Mouse (Mus musculus) MEL (cell line): Measurements from ENCODE around the gene Ccl6. TPM values are rescaled to one million over a fixed set of nuclear protein-coding genes. Genes with fewer than 3 reads are reported as not detected.

Experiments used
- DNase-seq: peaks from one replicate; pipeline ENCODE4 v3.0.0; 2011; ENCODE audit warnings: low read depth, low spot score
- H3K27ac ChIP-seq: 2 replicates; pipeline ENCODE4 v1.5.1; 2012; ENCODE audit warnings: low read depth, mild to moderate bottlenecking, control low read depth, low read length, moderate library complexity; ENCODE audit not compliant: control insufficient read depth
- H3K27me3 ChIP-seq, 2 experiments: fragments of 150-350 bp in 1 of 2; sonication (generic) in 1 of 2; 2 replicates each; pipeline ENCODE4 v1.6.1; 2012; ENCODE audit warnings: low read length in 2 of 2, mild to moderate bottlenecking in 2 of 2, improper control_type of control experiment in 1 of 2, moderate library complexity in 1 of 2; ENCODE audit not compliant: insufficient read depth in 2 of 2, control insufficient read depth in 1 of 2
- H3K36me3 ChIP-seq, 2 experiments: 2 replicates each; pipeline ENCODE4 v1.6.1; 2012 to 2014; ENCODE audit warnings: low read length in 2 of 2, improper control_type of control experiment in 1 of 2, inconsistent platforms in 1 of 2, mild to moderate bottlenecking in 1 of 2; ENCODE audit not compliant: insufficient read depth in 2 of 2, control insufficient read depth in 1 of 2
- H3K4me1 ChIP-seq, 2 experiments: fragments of 150-350 bp in 1 of 2; sonication (generic) in 1 of 2; 2 replicates each; pipeline ENCODE4 v1.6.1; 2012; ENCODE audit warnings: low read length in 2 of 2, improper control_type of control experiment in 1 of 2, mild to moderate bottlenecking in 1 of 2; ENCODE audit not compliant: insufficient read depth in 2 of 2, control insufficient read depth in 1 of 2
- H3K4me3 ChIP-seq, 2 experiments: fragments of 150-350 bp in 1 of 2; sonication (generic) in 1 of 2; 2 replicates each; pipeline ENCODE4 v1.5.1; 2012; ENCODE audit warnings: low read depth in 2 of 2, low read length in 2 of 2, mild to moderate bottlenecking in 2 of 2, moderate library complexity in 2 of 2, control low read depth in 1 of 2, improper control_type of control experiment in 1 of 2; ENCODE audit not compliant: control insufficient read depth in 1 of 2, insufficient read depth in 1 of 2
- H3K79me2 ChIP-seq: 2 replicates; pipeline ENCODE4 v1.6.1; 2012; ENCODE audit warnings: mild to moderate bottlenecking, low read length, moderate library complexity; ENCODE audit not compliant: control insufficient read depth, poor library complexity, insufficient read depth
- H3K9ac ChIP-seq: 2 replicates; pipeline ENCODE4 v1.6.1; 2012; ENCODE audit warnings: low read depth, mild to moderate bottlenecking, control low read depth, low read length, moderate library complexity; ENCODE audit not compliant: control insufficient read depth, poor library complexity, severe bottlenecking
- H3K9me3 ChIP-seq: fragments of 150-350 bp; sonication (generic); replicated peaks from 2 replicates; pipeline ENCODE4 v1.6.1; 2012; ENCODE audit warnings: mild to moderate bottlenecking, low read length, improper control_type of control experiment, moderate library complexity; ENCODE audit not compliant: insufficient read depth
- BHLHE40 ChIP-seq: IDR thresholded peaks from 2 replicates; pipeline ENCODE4 v1.6.1; 2012; ENCODE audit warnings: low read depth, mild to moderate bottlenecking, inconsistent platforms, low read length, improper control_type of control experiment, borderline replicate concordance
- CHD1 ChIP-seq: IDR thresholded peaks from 2 replicates; pipeline ENCODE4 v1.6.1; 2012; ENCODE audit warnings: low read depth, mild to moderate bottlenecking, inconsistent platforms, low read length, improper control_type of control experiment
- CTCF ChIP-seq, 3 experiments: IDR thresholded peaks in 2 of 3; conservative IDR thresholded peaks in 1 of 3; 2 replicates each; pipeline ENCODE4 v1.5.1; 2011 to 2012; ENCODE audit warnings: low read length in 3 of 3, low read depth in 2 of 3, mild to moderate bottlenecking in 2 of 3, improper control_type of control experiment in 1 of 3, inconsistent platforms in 1 of 3, mixed read lengths in 1 of 3, moderate library complexity in 1 of 3; ENCODE audit not compliant: control insufficient read depth in 1 of 3, insufficient read depth in 1 of 3, poor library complexity in 1 of 3, severe bottlenecking in 1 of 3
- ETS1 ChIP-seq: IDR thresholded peaks from 2 replicates; pipeline ENCODE4 v1.6.1; 2012; ENCODE audit warnings: low read depth, mild to moderate bottlenecking, inconsistent platforms, low read length, improper control_type of control experiment, moderate library complexity
- KAT2A ChIP-seq: conservative IDR thresholded peaks from 2 replicates; pipeline ENCODE4 v1.6.1; 2012; ENCODE audit warnings: low read depth, low read length, improper control_type of control experiment, inconsistent platforms
- MAZ ChIP-seq: IDR thresholded peaks from 2 replicates; pipeline ENCODE4 v1.6.1; 2012; ENCODE audit warnings: low read depth, mild to moderate bottlenecking, inconsistent platforms, low read length, improper control_type of control experiment
- MEF2A ChIP-seq: IDR thresholded peaks from 2 replicates; pipeline ENCODE4 v1.6.1; 2014; ENCODE audit warnings: low read depth, mild to moderate bottlenecking, inconsistent platforms, low read length, improper control_type of control experiment; ENCODE audit not compliant: poor library complexity, insufficient replicate concordance, severe bottlenecking; ENCODE audit errors: extremely low read depth
- MYB ChIP-seq: IDR thresholded peaks from 2 replicates; pipeline ENCODE4 v1.6.1; 2011; ENCODE audit warnings: mild to moderate bottlenecking, low read depth, low read length, improper control_type of control experiment
- MYC ChIP-seq: IDR thresholded peaks from 2 replicates; pipeline ENCODE4 v1.6.1; 2011; ENCODE audit warnings: low read depth, mild to moderate bottlenecking, low read length, improper control_type of control experiment, moderate library complexity
- NELFE ChIP-seq: IDR thresholded peaks from 2 replicates; pipeline ENCODE4 v1.6.1; 2011; ENCODE audit warnings: low read depth, low read length, improper control_type of control experiment
- POLR2A ChIP-seq, 2 experiments: IDR thresholded peaks; 2 replicates each; pipeline ENCODE4 v1.6.1; 2011 to 2012; ENCODE audit warnings: low read length in 2 of 2, mild to moderate bottlenecking in 2 of 2, control low read depth in 1 of 2, improper control_type of control experiment in 1 of 2, low read depth in 1 of 2, moderate library complexity in 1 of 2; ENCODE audit not compliant: control insufficient read depth in 1 of 2, insufficient read depth in 1 of 2, poor library complexity in 1 of 2
- RAD21 ChIP-seq: IDR thresholded peaks from 2 replicates; pipeline ENCODE4 v1.6.1; 2011; ENCODE audit warnings: mild to moderate bottlenecking, low read depth, low read length, improper control_type of control experiment
- SIN3A ChIP-seq: IDR thresholded peaks from 2 replicates; pipeline ENCODE4 v1.6.1; 2012; ENCODE audit warnings: low read length, improper control_type of control experiment, inconsistent platforms
- TAL1 ChIP-seq: IDR thresholded peaks from 2 replicates; pipeline ENCODE4 v1.6.1; 2012; ENCODE audit warnings: mild to moderate bottlenecking, inconsistent platforms, low read length, moderate library complexity, mixed read lengths
- TBP ChIP-seq: IDR thresholded peaks from 2 replicates; pipeline ENCODE4 v1.8.0; 2011; ENCODE audit warnings: low read depth, low read length, improper control_type of control experiment
- TCF12 ChIP-seq: IDR thresholded peaks from 2 replicates; pipeline ENCODE4 v1.6.1; 2014; ENCODE audit warnings: low read depth, mild to moderate bottlenecking, inconsistent platforms, low read length, improper control_type of control experiment, moderate library complexity
- USF1 ChIP-seq: IDR thresholded peaks from 2 replicates; pipeline ENCODE4 v1.6.1; 2014; ENCODE audit warnings: low read depth, mild to moderate bottlenecking, inconsistent platforms, low read length, improper control_type of control experiment, moderate library complexity
- USF2 ChIP-seq, 2 experiments: IDR thresholded peaks; 2 replicates each; pipeline ENCODE4 v1.6.1; 2011 to 2012; ENCODE audit warnings: improper control_type of control experiment in 2 of 2, low read length in 2 of 2, borderline replicate concordance in 1 of 2, inconsistent platforms in 1 of 2, low read depth in 1 of 2, mild to moderate bottlenecking in 1 of 2; ENCODE audit not compliant: insufficient read depth in 1 of 2
- ZC3H11A ChIP-seq: IDR thresholded peaks from 2 replicates; pipeline ENCODE4 v1.6.1; 2012; ENCODE audit warnings: low read depth, mild to moderate bottlenecking, inconsistent platforms, low read length, improper control_type of control experiment
- ZMIZ1 ChIP-seq: IDR thresholded peaks from 2 replicates; pipeline ENCODE4 v1.6.1; 2012; ENCODE audit warnings: low read depth, mild to moderate bottlenecking, inconsistent platforms, low read length, improper control_type of control experiment, moderate library complexity
- polyA plus RNA-seq, 2 experiments: library from polyadenylated mRNA; stranded (reverse) in 1 of 2; unstranded in 1 of 2; fragments of >175 nt in 1 of 2; fragments of >200 nt in 1 of 2; gene quantifications; 2 replicates each; pipeline versions ENCODE4 v1.2.1 to v1.2.4; 2012; ENCODE audit warnings: low replicate concordance in 2 of 2, low read depth in 1 of 2; ENCODE audit not compliant: insufficient read length in 2 of 2, insufficient read depth in 1 of 2, missing spikeins in 1 of 2
- total RNA-seq: library from RNA; depleted of rRNA; stranded (reverse); fragments of 300-350 nt; gene quantifications from 2 replicates; pipeline ENCODE4 v1.2.3, GENCODE M21; 2012

Ccl6 gene
- total and polyA plus RNA-seq, 3 experiments: not detected

DNA sequence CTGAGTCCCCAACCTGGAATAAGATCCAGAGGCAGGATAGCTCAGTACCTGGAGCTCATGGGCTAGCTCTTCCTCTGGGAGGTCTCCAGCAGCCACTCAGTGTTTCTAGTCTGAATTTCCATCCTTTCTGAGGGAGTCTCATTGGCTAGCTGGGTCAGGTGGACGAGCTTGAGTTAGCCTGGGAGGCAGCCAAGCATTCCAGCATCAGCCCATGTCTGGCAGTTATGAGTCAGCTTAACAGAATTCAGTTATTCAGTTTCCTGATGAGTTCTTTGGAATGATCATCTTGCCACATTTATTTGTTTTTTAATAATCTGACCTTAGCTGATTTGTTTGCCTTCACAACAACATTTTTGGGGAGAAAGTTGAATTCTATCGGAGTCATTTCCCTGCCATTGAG, 29.1 kb downstream of the Ccl6 start:
- Histone ChIP-seq H3K9me3 (no peaks in the 10 kb centered on the region), H3K4me3 (no peak overlapping the region), H3K79me2 (no peaks in the 10 kb centered on the region), H3K4me1 (peaks cover 0 to 3% of the 10 kb centered on the region in 2 experiments), H3K27ac (no peak overlapping the region), H3K9ac (no peak overlapping the region), H3K36me3 (no peaks in the 10 kb centered on the region; a peak in 1 of 4 replicates), H3K27me3 (peaks cover 0 to 2% of the 10 kb centered on the region in 2 experiments; a peak in 1 of 4 replicates)
- no peak for TF ChIP-seq USF2 (IDR thresholded peaks at IDR 0.05; ENCODE audit: borderline replicate concordance in 1 of 2, insufficient read depth in 1 of 2, low read depth in 1 of 2, low read length in 2 of 2)
- TF ChIP-seq POLR2A (IDR thresholded peaks at IDR 0.05; ENCODE audit: control insufficient read depth in 1 of 2, insufficient read depth in 1 of 2, low read depth in 1 of 2, low read length in 2 of 2, poor library complexity in 1 of 2): no peak
- TF ChIP-seq MEF2A: no peak
- no peak for TF ChIP-seq BHLHE40
- no peak for TF ChIP-seq TBP
- no peak for TF ChIP-seq TAL1
- no peak for TF ChIP-seq TCF12
- TF ChIP-seq MYC: no peak
- no peak for TF ChIP-seq RAD21
- TF ChIP-seq MYB: no peak
- TF ChIP-seq USF1: no peak
- TF ChIP-seq ZMIZ1: no peak
- TF ChIP-seq CHD1: no peak
- no peak for TF ChIP-seq KAT2A
- no peak for TF ChIP-seq NELFE
- no peak for TF ChIP-seq MAZ
- no peak for TF ChIP-seq CTCF (IDR thresholded peaks at IDR 0.05 in 2 of 3, conservative IDR thresholded peaks at IDR 0.05 in 1 of 3; ENCODE audit: control insufficient read depth in 1 of 3, insufficient read depth in 1 of 3, low read depth in 2 of 3, low read length in 3 of 3, poor library complexity in 1 of 3, severe bottlenecking in 1 of 3)
- no peak for DNase-seq

DNA sequence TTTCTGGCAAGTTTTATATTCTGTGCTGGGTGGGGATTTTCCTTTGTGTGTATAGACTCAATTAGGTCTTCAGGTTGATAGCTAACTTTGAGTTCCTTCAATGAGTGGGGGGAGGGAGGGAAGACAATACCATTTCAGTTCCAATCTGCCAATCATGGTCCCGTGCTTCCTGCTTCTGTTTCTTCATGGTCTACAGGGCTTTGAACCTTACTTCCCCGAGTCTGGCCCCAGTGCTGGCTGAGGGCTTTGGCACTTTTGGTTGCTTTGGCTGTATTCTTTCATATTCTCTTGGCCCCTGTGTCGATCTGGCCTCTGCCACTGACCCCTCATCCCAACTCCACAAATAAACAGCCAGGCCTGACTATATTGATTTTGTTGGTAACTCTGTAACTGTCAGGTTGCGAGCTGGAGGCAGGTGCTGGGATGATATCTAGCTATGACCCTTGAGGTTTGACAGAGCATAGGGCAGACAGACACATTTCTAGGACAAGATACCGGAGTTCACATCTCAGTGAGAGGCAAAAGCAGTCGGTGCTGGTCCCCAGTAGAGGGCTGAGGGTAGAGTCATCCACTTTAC, 30.5 kb downstream of the Ccl6 start:
- no peaks in the 10 kb centered on the region; a peak in 2 of 4 replicates for H3K4me1 ChIP-seq
- H3K9ac ChIP-seq: no peak overlapping the region
- H3K27ac ChIP-seq: no peak overlapping the region
- no peaks in the 10 kb centered on the region; a peak in 1 of 4 replicates for H3K36me3 ChIP-seq
- H3K27me3 ChIP-seq: peaks cover 0 to 2% of the 10 kb centered on the region in 2 experiments; a peak in 1 of 4 replicates
- no peaks in the 10 kb centered on the region for H3K79me2 ChIP-seq
- DNase-seq: no peak
- no peaks in the 10 kb centered on the region for H3K9me3 ChIP-seq
- TF ChIP-seq ETS1 (no peak), ZC3H11A (no peak), MYB (no peak), KAT2A (no peak), TAL1 (no peak), CTCF (IDR thresholded peaks at IDR 0.05 in 2 of 3, conservative IDR thresholded peaks at IDR 0.05 in 1 of 3; ENCODE audit: control insufficient read depth in 1 of 3, insufficient read depth in 1 of 3, low read depth in 2 of 3, low read length in 3 of 3, poor library complexity in 1 of 3, severe bottlenecking in 1 of 3) (no peak), SIN3A (no peak)
- no peak overlapping the region for H3K4me3 ChIP-seq
